Mouse (Mus musculus) lung, adult 2 months (tissue): ENCODE measurements around the gene Axl.

Experiments
- CTCF ChIP-seq: fragments of 200-500 bp; IDR thresholded peaks from 2 replicates; pipeline ENCODE4 v1.5.1; 2011; ENCODE audit warnings: mild to moderate bottlenecking, low read length, control low read depth; ENCODE audit not compliant: insufficient read depth
- POLR2A ChIP-seq: fragments of 200-500 bp; IDR thresholded peaks from 2 replicates; pipeline ENCODE4 v1.6.1; 2011; ENCODE audit warnings: low read depth, mild to moderate bottlenecking, control low read depth, low read length, borderline replicate concordance; ENCODE audit errors: extremely low read depth

- no peak for TF ChIP-seq POLR2A
- TF ChIP-seq CTCF = no peak
Measured at GRCm38 (mm10) chr7:25801031-25801430, 12.5 kb upstream of the Axl start.
